Mouse (Mus musculus): ENCODE measurements around the gene Cip2a. TPM values are rescaled to one million over a fixed set of nuclear protein-coding genes. Genes with fewer than 3 reads are reported as not detected.

Gene Cip2a
- polyA plus RNA-seq, 1 experiment from 2014 or later, result 38.9 TPM

DNA sequence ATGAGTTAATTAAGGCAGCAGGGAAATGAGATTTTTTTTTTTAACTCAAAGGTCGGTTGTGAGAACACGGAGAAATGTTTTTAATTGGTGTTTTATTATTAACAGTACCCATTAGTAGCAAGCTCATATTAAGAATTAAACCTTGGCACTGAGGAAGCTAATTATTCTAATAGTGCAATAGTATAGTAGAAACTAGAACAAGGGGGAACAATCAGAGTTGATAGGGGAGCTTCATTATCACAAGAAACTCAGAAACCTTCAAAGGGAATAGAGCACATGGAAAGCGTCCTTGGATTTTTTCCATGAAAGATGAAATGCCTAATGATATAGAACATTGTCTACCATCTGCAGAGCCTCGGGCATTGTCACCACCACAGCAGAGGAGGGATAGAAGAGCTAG is 41.9 kb downstream of the Cip2a start:
- Histone ChIP-seq H3K27me3 (no peaks in the 10 kb centered on the region), H3K4me1 (no peaks in the 10 kb centered on the region), H3K4me3 (no peak overlapping the region), H3K9me3 (no peaks in the 10 kb centered on the region), H3K9ac (no peak overlapping the region), H3K27ac (no peak overlapping the region), H3K36me3 (no peaks in the 10 kb centered on the region), H3K4me2 (no peak overlapping the region)
- 76% methylated on average over 4 of the region's 4 CpGs for WGBS
- ATAC-seq (ENCODE audit: borderline replicate concordance, extremely low read depth, low FRiP score, low TSS enrichment), result no peak

DNA sequence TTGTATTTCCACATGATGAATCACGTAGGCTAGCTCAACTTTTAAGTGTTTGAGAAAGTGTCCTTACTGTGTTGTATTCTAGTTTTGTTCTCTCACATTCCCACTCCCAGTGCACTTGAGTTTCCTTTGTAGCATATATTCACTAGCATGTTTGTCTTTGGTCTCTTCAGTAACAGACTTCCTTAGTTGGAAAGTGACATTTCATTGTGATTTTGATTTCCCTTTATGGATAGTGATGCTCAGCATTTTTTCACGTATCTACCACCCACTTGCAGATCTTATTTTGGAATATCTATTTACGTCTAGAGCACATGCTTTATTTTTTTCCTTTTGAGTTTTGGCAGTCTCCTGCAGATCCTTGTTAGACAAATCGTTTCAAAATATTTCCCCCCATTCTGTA is 43.8 kb downstream of the Cip2a start:
- no peaks in the 10 kb centered on the region for H3K9me3 ChIP-seq
- no peak overlapping the region for H3K9ac ChIP-seq
- 53% methylated on average over 4 of the region's 4 CpGs for WGBS
- no peak for ATAC-seq (ENCODE audit: borderline replicate concordance, extremely low read depth, low FRiP score, low TSS enrichment)
- H3K4me3 ChIP-seq, result no peak overlapping the region
- H3K27me3 ChIP-seq, result no peaks in the 10 kb centered on the region
- no peak overlapping the region for H3K4me2 ChIP-seq
- no peaks in the 10 kb centered on the region for H3K4me1 ChIP-seq
- no peak overlapping the region for H3K27ac ChIP-seq
- H3K36me3 ChIP-seq, result no peaks in the 10 kb centered on the region

DNA sequence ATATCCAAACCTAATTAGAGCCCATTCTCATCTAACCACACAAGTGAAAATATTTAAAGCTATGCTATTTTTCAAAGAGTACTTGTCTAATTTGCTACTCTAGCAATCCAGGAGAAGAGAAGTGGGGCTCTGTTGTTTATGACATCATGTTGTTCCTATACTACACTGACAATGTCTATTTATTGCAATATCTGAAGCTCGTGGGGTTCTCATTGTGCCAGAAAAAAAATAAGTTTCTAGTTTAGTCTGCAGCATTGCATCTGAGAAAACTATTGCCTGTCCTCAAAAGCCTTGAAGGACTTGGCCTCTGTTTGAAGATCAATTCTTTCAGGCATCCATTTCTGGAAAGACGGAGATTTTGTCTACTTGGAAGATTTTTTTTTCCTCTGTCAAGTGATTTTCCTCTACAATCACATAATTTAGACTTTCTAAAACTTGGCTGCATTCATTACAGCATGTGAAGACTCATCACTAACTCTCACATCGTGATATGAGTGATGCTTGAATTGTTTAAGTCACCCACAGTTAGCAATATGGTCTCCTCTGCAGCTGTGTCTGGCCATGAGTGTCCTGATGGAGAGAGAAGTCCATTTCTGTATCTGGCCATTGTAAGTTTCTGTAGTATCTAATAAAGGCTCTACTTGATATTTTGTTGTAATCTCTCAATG is 46.7 kb downstream of the Cip2a start:
- no peak overlapping the region for H3K4me3 ChIP-seq
- no peaks in the 10 kb centered on the region for H3K36me3 ChIP-seq
- ATAC-seq (ENCODE audit: borderline replicate concordance, extremely low read depth, low FRiP score, low TSS enrichment), result peak; percentile 89; the same call in 1 of the 2 replicates
- H3K4me1 ChIP-seq, result no peaks in the 10 kb centered on the region
- no peak overlapping the region for H3K9ac ChIP-seq
- no peak overlapping the region for H3K27ac ChIP-seq
- H3K9me3 ChIP-seq, result no peaks in the 10 kb centered on the region
- H3K27me3 ChIP-seq, result no peaks in the 10 kb centered on the region
- 43% methylated on average over 3 of the region's 3 CpGs for WGBS
- no peak overlapping the region for H3K4me2 ChIP-seq

DNA sequence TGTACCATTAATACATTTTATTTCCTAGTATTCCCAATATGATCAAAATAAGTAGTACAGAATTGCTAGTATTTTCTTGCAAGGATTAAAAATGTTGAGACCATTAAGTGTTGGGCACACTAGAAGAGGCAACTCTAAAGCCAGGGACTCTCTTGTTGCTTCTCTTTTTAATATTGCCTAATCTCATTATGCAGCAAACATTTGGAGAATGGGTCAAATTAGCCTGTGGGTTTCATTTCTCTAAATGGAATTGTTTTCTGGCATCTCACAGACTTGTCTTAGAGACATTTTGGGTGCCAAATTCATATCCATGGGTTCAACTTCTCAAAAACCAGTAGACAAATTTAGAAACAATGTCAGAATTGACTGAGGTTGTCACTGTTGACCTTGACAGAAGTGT is 55.2 kb downstream of the Cip2a start:
- H3K4me2 ChIP-seq, result no peak overlapping the region
- no peak overlapping the region for H3K27ac ChIP-seq
- H3K9me3 ChIP-seq, result no peaks in the 10 kb centered on the region
- no peak overlapping the region for H3K4me3 ChIP-seq
- H3K36me3 ChIP-seq, result no peaks in the 10 kb centered on the region
- no peaks in the 10 kb centered on the region for H3K27me3 ChIP-seq
- H3K9ac ChIP-seq, result no peak overlapping the region
- H3K4me1 ChIP-seq, result no peaks in the 10 kb centered on the region
- no peak for ATAC-seq (ENCODE audit: borderline replicate concordance, extremely low read depth, low FRiP score, low TSS enrichment)

DNA sequence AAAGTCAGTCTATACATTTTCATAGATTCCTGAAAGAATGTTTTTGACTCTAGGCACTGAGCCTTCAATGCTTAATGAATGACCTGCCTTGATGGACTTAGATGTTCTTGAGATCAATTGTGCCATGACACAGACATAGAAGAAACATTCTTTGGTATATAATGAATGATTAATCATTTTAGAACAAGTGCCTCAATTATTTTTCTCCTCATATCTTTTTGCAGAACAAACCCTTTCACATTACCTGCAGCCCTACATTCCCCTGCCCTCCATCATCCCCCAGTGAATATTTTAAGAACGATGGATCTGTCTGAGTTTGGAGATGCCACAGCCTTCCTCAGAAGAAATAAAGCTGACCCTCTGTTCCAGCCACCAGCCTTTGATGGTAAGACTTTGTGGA is 63.2 kb downstream of the Cip2a start, which contains the start of gene Myh15:
Gene Myh15 (plus strand): TSS at position 301 of the 400 bp plus-strand sequence.
- Histone ChIP-seq H3K27ac (no peak within 1 kb of the TSS), H3K27me3 (no peaks in the 10 kb centered on the region), H3K36me3 (no peaks in the 10 kb centered on the region), H3K9me3 (no peaks in the 10 kb centered on the region), H3K4me3 (no peak within 1 kb of the TSS), H3K4me1 (no peaks in the 10 kb centered on the region), H3K9ac (no peak within 1 kb of the TSS), H3K4me2 (no peak within 1 kb of the TSS)
- no peak for ATAC-seq (ENCODE audit: borderline replicate concordance, extremely low read depth, low FRiP score, low TSS enrichment)
- WGBS, result 94% methylated on average over 1 of the region's 1 CpGs

Other genes starting within 250 kb of the Cip2a start
- gene Trat1, start 222.2 kb upstream of the Cip2a start, polyA plus RNA-seq (2015; fragmentation: Nextera tagmentation; extraction: Ambion mirVana), result 0.18 and 0.46 TPM in 2 replicates
- gene Retnlb, start 177.3 kb upstream of the Cip2a start, polyA plus RNA-seq (2015; fragmentation: Nextera tagmentation; extraction: Ambion mirVana), result 0.33 and 0.45 TPM in 2 replicates
- 14.3 and 22.5 TPM in 2 replicates for gene Retnla, start 151.6 kb upstream of the Cip2a start, polyA plus RNA-seq (2015; fragmentation: Nextera tagmentation; extraction: Ambion mirVana)
- 0.91 and 1.1 TPM in 2 replicates for gene Retnlg, start 121.6 kb upstream of the Cip2a start, polyA plus RNA-seq (2015; fragmentation: Nextera tagmentation; extraction: Ambion mirVana)
- 30.6 and 31.8 TPM in 2 replicates for gene Dzip3, start within 50 bp of the Cip2a start, polyA plus RNA-seq (2015; fragmentation: Nextera tagmentation; extraction: Ambion mirVana)
- gene Myh15, start 63.3 kb downstream of the Cip2a start, polyA plus RNA-seq (2015; fragmentation: Nextera tagmentation; extraction: Ambion mirVana), result not detected in 2 replicates